Mouse (Mus musculus): Measurements from ENCODE around the gene Kcnj13. TPM values are rescaled to one million over a fixed set of nuclear protein-coding genes. Genes with fewer than 3 reads are reported as not detected.
A peak's percentile ranks its signal among the peaks of the same experiment; 100 is the strongest.

Kcnj13 gene
- total RNA-seq (2021): under 1 TPM; 0.28 to 0.43 TPM
- long read RNA-seq, experiment 1: 0 reads
- long read RNA-seq, experiment 2: 0 reads

DNA sequence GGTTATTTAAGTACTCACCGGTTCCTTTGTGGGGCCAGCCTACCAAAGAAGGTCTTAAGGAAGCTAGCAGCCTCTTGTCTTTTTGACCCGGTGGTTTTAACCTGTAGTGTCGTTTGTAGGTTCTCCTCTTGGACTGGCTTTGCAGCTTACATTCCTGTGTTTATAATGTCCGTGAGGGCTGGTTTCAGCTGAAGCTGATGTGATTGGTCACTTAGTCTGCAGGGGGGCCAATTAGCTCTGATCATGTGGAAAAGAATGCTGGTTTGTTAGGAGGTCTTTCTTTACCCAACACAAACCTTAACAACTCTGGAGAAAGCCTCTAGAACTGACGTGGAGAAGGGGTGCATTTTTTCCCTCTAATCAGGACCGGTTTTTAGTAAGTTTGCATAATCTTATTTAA lies at the start of gene Kcnj13:
Kcnj13 (minus strand) TSS at position 136 of the 400 bp plus-strand sequence.
- no peak for DNase-seq (ENCODE audit: low spot score)

GRCm38 (mm10) chr1:87436583-87436982 lies 42.1 kb upstream of the Kcnj13 start:
- peak; percentile 3 for DNase-seq (ENCODE audit: low spot score)

DNA sequence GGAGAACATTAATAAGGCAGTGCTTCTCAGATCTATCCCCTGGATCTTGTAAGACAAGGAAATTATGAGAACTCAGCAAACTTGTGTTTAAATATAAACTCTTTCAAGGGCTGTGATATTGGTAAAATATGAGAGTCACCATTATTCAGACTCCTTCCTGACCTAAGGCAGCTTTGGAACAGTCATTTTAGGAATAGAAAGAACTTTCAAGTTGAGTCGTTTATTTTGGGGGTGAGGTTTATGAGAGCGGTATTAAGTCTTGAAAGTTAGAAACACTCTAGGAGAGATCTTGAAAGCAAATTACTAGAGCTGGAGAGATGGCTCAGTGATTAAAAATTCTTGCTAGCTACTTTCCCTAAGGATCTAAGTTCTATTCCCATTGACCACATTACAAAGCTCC lies 40.6 kb upstream of the Kcnj13 start:
- DNase-seq (ENCODE audit: low spot score): no peak

DNA sequence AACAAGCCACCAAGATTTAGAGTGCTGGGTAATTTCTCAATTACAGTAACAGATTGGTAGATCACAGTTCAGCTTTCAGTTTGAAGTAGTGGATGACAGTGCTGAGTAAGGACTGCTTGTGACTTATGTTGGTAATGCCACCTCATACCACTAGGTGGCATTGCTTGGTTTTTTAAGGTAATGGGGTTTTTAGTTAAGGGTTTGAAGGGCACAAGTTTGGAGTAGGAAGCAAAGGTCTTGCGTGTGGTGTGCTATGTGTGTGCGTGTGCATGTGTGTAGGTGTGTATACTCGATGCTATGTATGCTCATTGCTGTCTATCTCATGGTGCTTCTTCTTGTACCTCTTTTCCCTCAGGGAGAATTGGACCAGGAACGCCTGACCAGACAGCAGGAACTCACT lies 24.2 kb upstream of the Kcnj13 start:
- peak; percentile 3 for DNase-seq (ENCODE audit: low spot score)

DNA sequence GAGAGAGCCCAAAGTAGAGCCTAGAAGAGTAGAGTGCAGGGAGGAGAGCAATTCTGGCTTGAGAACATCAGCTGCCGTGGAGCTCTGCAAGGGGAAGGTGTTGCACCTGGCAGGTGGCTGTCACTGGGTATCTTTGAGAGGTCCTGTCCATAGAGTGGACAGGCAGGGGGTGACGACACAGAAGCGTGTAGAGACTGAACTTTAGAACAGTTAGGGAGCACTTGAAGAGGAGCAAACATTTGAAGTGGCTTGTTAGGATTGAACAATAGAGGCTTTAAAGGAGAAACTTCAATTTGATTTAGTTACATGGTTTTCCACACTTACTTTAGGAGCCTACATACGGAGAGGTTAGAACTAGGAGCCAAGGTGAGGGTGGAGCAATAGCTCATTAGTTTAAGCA lies 14.9 kb upstream of the Kcnj13 start:
- DNase-seq (ENCODE audit: low spot score): no peak

DNA sequence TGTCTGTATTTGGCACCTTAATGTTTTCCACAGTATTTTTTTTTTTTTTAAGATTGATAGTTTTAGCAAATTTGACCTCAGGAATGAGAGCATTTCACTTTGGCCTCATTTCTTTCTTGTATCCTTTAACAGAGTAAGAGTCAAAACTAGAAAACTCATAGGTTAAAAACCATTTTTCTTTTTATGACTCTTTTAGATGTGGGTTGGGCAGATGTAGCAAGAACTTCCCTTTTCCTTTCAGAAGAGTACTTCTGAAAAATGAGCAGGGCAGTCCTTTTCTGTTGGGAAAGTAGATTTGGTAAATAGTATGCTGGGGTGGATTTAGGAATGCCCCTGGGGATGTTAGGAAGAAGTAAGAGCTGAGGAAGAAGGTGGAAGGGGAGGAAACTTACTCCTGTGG lies 11.5 kb upstream of the Kcnj13 start:
- no peak for DNase-seq (ENCODE audit: low spot score)

- no peak for DNase-seq (ENCODE audit: low spot score)
Observed at GRCm38 (mm10) chr1:87404710-87405109, 10.2 kb upstream of the Kcnj13 start.

- DNase-seq (ENCODE audit: low spot score): no peak
Observed at GRCm38 (mm10) chr1:87396923-87397586, 2.5 kb upstream of the Kcnj13 start.

DNA sequence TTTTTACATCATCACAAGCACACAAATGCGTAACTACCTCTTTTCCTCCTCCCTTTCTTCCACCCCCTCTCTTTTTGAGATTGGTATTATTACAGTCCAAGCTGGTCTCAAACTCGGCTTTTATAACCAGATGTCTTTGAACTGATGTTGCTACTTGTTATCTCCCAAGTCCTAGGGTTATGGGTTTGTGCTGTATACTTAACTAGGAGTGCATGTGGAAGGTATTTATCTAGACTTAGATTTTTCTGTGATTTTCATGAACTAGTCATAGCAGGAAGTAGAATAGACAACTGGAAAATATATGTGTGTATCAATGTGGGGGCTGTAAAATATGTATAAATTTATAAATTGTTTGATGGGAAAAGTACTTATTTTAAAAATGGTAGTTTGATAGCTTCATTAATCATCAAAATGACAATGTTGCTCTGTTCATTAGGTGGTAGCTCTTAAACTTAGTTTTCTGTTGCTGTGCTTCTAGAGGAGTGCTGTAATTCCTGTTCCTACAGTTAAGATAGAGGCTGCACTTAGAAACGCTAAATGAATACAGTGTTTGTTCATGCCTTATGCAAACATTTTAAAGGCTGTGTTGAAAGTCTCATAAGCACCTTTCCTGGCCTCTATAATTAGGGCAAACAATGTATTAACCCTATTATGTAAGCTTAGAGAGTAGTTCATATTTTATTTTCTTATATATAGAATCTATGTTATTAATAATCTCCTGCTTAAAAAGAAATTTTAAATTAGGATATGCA lies 909 bp downstream of the Kcnj13 start:
- no peak for DNase-seq (ENCODE audit: low spot score)

- no peak for DNase-seq (ENCODE audit: low spot score)
Observed at GRCm38 (mm10) chr1:87386436-87387092, 8.0 kb downstream of the Kcnj13 start.

DNA sequence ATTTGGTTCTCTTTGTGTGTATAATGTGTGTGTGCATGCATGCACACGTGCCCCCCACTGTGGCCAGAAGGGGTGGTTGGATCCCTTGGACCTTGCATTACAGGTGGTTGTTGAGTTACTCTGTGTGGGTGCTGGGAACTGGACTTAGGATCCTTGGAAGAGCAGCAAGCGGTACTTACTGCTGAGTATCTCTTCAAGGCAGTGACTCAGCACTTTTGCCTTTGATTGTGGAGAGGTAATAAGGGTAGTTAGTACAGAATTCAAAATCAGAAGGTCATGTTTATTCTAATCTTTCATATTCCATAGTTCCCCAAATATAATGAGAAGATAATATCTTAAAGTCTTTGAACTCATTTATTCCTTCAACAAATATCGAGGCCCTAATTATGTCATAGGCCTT lies 13.4 kb downstream of the Kcnj13 start:
- no peak for DNase-seq (ENCODE audit: low spot score)

GRCm38 (mm10) chr1:87379919-87380318 lies 14.6 kb downstream of the Kcnj13 start:
- no peak for DNase-seq (ENCODE audit: low spot score)

DNA sequence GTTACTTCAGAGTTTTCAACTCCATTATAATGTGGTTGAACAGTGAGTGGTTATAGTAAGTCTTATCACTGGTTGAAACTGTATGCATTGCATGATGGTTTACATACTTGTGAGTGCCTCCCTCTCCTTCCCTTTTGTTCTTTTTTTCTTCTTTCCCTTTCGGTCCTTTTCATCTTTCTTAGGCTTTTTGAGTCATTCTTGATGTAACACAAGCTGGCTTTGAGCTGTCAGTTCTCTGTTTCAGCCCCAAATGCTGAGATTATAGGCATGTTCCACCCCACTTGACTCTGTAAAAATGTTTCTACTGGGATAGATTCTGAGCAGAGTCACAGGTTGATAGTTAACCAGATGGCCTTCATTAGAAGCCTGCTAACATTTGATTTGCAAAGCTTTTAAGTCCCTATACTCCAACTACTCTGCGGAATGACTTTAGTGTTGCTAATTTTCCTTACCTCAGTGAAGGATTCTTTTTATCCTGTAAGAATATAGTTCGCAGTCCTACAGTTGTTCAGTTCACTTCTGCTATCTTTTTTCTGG lies 16.4 kb downstream of the Kcnj13 start:
- DNase-seq (ENCODE audit: low spot score): no peak

DNA sequence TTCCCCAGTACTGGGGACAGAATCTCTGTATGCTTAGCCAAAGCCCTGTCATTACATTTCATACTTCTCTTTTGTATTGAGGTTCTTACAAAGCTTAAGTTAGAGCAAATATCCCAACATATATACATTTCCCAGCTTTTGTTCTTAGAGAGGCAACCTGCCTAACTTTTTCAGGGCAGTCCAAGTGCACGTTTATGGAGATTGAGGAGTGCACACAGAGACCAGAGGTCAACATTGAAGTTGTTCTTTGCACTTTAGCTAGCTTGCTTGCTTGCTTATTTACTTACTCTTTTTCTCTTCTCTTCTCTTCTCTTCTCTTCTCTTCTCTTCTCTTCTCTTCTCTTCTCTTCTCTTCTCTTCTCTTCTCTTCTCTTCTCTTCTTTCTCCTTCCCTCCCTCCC lies 34.3 kb downstream of the Kcnj13 start:
- no peak for DNase-seq (ENCODE audit: low spot score)

- DNase-seq (ENCODE audit: low spot score): no peak
Observed at GRCm38 (mm10) chr1:87350576-87350975, 44.0 kb downstream of the Kcnj13 start.

Other genes with a start within 250 kb of the Kcnj13 start
- gene Ecel1, start 238.2 kb downstream of the Kcnj13 start, total RNA-seq (2021): not detected
- not detected for gene Prss56, start 211.4 kb downstream of the Kcnj13 start, total RNA-seq (2021)
- gene Chrnd, start 204.1 kb downstream of the Kcnj13 start, total RNA-seq (2021): 1 to 10 TPM; 2.4 to 3.2 TPM
- gene Chrng, start 190.1 kb downstream of the Kcnj13 start, total RNA-seq (2021): not detected
- gene Eif4e2, start 180.8 kb downstream of the Kcnj13 start, total RNA-seq (2021): 10 to 100 TPM; 49.6 to 51.0 TPM
- gene Efhd1, start 130.4 kb downstream of the Kcnj13 start, total RNA-seq (2021): 1 to 10 TPM; 3.4 to 6.1 TPM
- gene Gigyf2, start 67.7 kb downstream of the Kcnj13 start, total RNA-seq (2021): 10 to 100 TPM; 31.9 to 42.2 TPM
- gene Snorc, start 75.5 kb upstream of the Kcnj13 start, total RNA-seq (2021): not detected
- 10 to 100 TPM; 16.8 to 19.4 TPM for gene Neu2, start 115.2 kb upstream of the Kcnj13 start, total RNA-seq (2021)
- under 1 TPM in 1 of 2 experiments, not detected in 1; 0.09 TPM for gene Ngef, start 179.1 kb upstream of the Kcnj13 start, total RNA-seq (2021)
- 1 to 10 TPM; 3.9 to 4.1 TPM for gene Inpp5d, start 225.6 kb upstream of the Kcnj13 start, total RNA-seq (2021)